24 mouse cellular contexts compared by ENCODE assay signal in genomic region chr12:87100331-87100730, GRCm38 (mm10). TPM values are rescaled to one million over a fixed set of nuclear protein-coding genes. Genes with fewer than 3 reads are reported as not detected.
DNase-seq lines count a peak whose midpoint lies in the region; ATAC-seq lines count a peak whose summit lies in the region.
"Had no signal": no experiment of that assay in that cellular context is flagged by ENCODE, and none has a peak within 500 bp of the region (broad histone marks: within the 10 kb centered on the region; RNA-seq: fewer than 3 reads in every experiment).

No protein-coding gene starts in this region.

- DNase-seq in adrenal gland, postnatal 10 days, result peak; percentile 22
- no peak for DNase-seq in adrenal gland, adult (ENCODE audit: inconsistent age in 2 of 2, low spot score in 1 of 2)
- DNase-seq in kidney, adult 9 months, result peak; percentile 27
- no peak for DNase-seq in kidney, postnatal 4 days
- peak; percentile 68 for DNase-seq in lung, postnatal 10 days
- DNase-seq in lung, postnatal 25 days (ENCODE audit: low spot score), result no peak
- peak; percentile 82 for DNase-seq in adipocyte (ENCODE audit: low spot score)
- DNase-seq: adrenal gland, adult 2 months; adrenal gland, postnatal 25 days; cerebellum, adult 11-12 months; cerebellum, adult 8-10 months; cerebellum, postnatal 36 days; embryo, embryonic 11 days; gastrocnemius, adult 2 months; gastrocnemius, postnatal 14 days; heart, adult 11 months; heart, postnatal 10 days; heart, postnatal 4 days had no signal

- no peak for ATAC-seq in frontal cortex, adult (ENCODE audit: low TSS enrichment)
- ATAC-seq: activated CD4-positive, CD25-positive, alpha-beta regulatory T cell, adult 4 months; forebrain, embryonic 13.5 days; forebrain, embryonic 16.5 days; hindbrain, postnatal 0 days had no signal

RNA-seq across cellular contexts. Expression of gene Ngb, which starts 2.0 kb away (rescaled TPM):
- 1 to 10 TPM in 1 of 2 experiments, under 1 TPM in 1; 0.87 to 2.0 TPM for total RNA-seq in adrenal gland, postnatal 10 days (2021)
- total RNA-seq: gastrocnemius, postnatal 4 days; heart, postnatal 4 days had no signal

RNA-seq across cellular contexts. Expression of gene Gstz1, which starts 46.6 kb away (rescaled TPM):
- 100 to 1,000 TPM; 104 to 140 TPM for total RNA-seq in adrenal gland, postnatal 10 days (2021)

RNA-seq across cellular contexts. Expression of gene Pomt2, which starts 47.4 kb away (rescaled TPM):
- total RNA-seq in adrenal gland, postnatal 10 days (2021), result 10 to 100 TPM; 11.5 to 14.1 TPM

Comparison
In these comparisons a context has a peak if more than half of its experiments do, and no peak if none do; other contexts are left out.
1. DNase-seq: peak in adrenal gland, postnatal 10 days (single experiment), kidney, adult 9 months (single experiment), lung, postnatal 10 days (single experiment) and adipocyte (single experiment); none in adrenal gland, adult (0 of 2), kidney, postnatal 4 days (0 of 2) and lung, postnatal 25 days (single experiment).